ENCODE assay signal across 20 mouse cellular contexts in the genomic region with DNA sequence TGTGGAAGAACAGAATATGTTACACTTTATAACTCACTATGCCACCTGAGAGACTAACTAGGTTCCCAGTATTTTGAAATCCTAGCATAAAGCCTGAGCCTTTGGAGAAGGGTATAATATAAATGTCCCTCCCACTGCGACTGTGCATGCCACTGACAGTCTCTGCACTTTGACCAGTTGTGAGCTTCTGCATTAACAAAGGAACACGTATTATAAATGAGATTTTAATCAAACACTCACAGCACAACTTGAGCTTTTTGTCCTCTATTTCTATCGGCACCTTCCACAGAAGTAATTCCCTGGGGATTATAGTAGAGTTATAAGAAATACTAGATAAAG. TPM values are rescaled to one million over a fixed set of nuclear protein-coding genes. Genes with fewer than 3 reads are reported as not detected.
"Had no signal": no experiment of that assay in that cellular context is flagged by ENCODE, and none has a peak within 500 bp of the region (broad histone marks: within the 10 kb centered on the region; RNA-seq: fewer than 3 reads in every experiment).

No protein-coding gene starts in this region.

- H3K27ac ChIP-seq: left cerebral cortex, adult 2 months; limb, embryonic 15.5 days; liver, embryonic 12.5 days; lung, embryonic 15.5 days; macrophage; midbrain, embryonic 12.5 days had no signal

- H3K36me3 ChIP-seq: limb, embryonic 15.5 days; liver, embryonic 12.5 days; lung, embryonic 15.5 days; midbrain, embryonic 12.5 days had no signal

- H3K4me1 ChIP-seq: limb, embryonic 15.5 days; liver, embryonic 12.5 days; lung, embryonic 15.5 days; megakaryocyte, embryonic 14.5 days; midbrain, embryonic 12.5 days had no signal

- DNase-seq: kidney, postnatal 10 days; lung, postnatal 14 days; right cerebral cortex, postnatal 14 days; thymus, postnatal 36 days had no signal

- H3K9me3 ChIP-seq: limb, embryonic 15.5 days; liver, embryonic 12.5 days; lung, embryonic 15.5 days; midbrain, embryonic 12.5 days had no signal

- ATAC-seq: liver, embryonic 12.5 days had no signal

- H3K4me3 ChIP-seq: left cerebral cortex, adult 2 months; limb, embryonic 15.5 days; liver, embryonic 12.5 days; lung, embryonic 15.5 days; megakaryocyte, embryonic 14.5 days; midbrain, embryonic 12.5 days had no signal

- H3K27me3 ChIP-seq: limb, embryonic 15.5 days; liver, embryonic 12.5 days; lung, embryonic 15.5 days; megakaryocyte, embryonic 14.5 days; midbrain, embryonic 12.5 days had no signal

- H3K9ac ChIP-seq: limb, embryonic 15.5 days; liver, embryonic 12.5 days; lung, embryonic 15.5 days; midbrain, embryonic 12.5 days had no signal

- H3K4me2 ChIP-seq: limb, embryonic 15.5 days; liver, embryonic 12.5 days; lung, embryonic 15.5 days; midbrain, embryonic 12.5 days had no signal

RNA-seq across cellular contexts. Expression of a gene that starts 9.5 kb away (rescaled TPM):
- total RNA-seq: layer of hippocampus, postnatal 25 days; left cerebral cortex, adult 2 months; left cerebral cortex, postnatal 14 days had no signal
- polyA plus RNA-seq: intestine, embryonic 14.5 days; limb, embryonic 11.5 days; liver, embryonic 12.5 days; liver, embryonic 16.5 days; lung, embryonic 15.5 days; macrophage; midbrain, embryonic 12.5 days; neural tube, embryonic 14.5 days; small intestine, adult 2 months had no signal

RNA-seq across cellular contexts. Expression of a gene that starts 17.2 kb away (rescaled TPM):
- total RNA-seq: layer of hippocampus, postnatal 25 days; left cerebral cortex, adult 2 months; left cerebral cortex, postnatal 14 days had no signal
- polyA plus RNA-seq: intestine, embryonic 14.5 days; limb, embryonic 11.5 days; liver, embryonic 12.5 days; lung, embryonic 15.5 days; macrophage; midbrain, embryonic 12.5 days; neural tube, embryonic 14.5 days; small intestine, adult 2 months; stomach, embryonic 16.5 days; thymus, postnatal 0 days had no signal

RNA-seq across cellular contexts. Expression of a gene that starts 18.1 kb away (rescaled TPM):
- total RNA-seq: layer of hippocampus, postnatal 25 days; left cerebral cortex, adult 2 months; left cerebral cortex, postnatal 14 days had no signal
- polyA plus RNA-seq: intestine, embryonic 14.5 days; limb, embryonic 11.5 days; liver, embryonic 12.5 days; liver, embryonic 16.5 days; lung, embryonic 15.5 days; macrophage; midbrain, embryonic 12.5 days; neural tube, embryonic 14.5 days; small intestine, adult 2 months; stomach, embryonic 16.5 days; thymus, postnatal 0 days had no signal

RNA-seq across cellular contexts. Expression of a gene that starts 31.3 kb away (rescaled TPM):
- total RNA-seq: layer of hippocampus, postnatal 25 days; left cerebral cortex, adult 2 months; left cerebral cortex, postnatal 14 days had no signal
- polyA plus RNA-seq: intestine, embryonic 14.5 days; limb, embryonic 11.5 days; limb, embryonic 15.5 days; liver, embryonic 12.5 days; liver, embryonic 16.5 days; lung, embryonic 15.5 days; macrophage; midbrain, embryonic 12.5 days; neural tube, embryonic 14.5 days; small intestine, adult 2 months; stomach, embryonic 16.5 days; thymus, postnatal 0 days had no signal

RNA-seq across cellular contexts. Expression of a gene that starts 31.5 kb away (rescaled TPM):
- total RNA-seq: layer of hippocampus, postnatal 25 days; left cerebral cortex, adult 2 months; left cerebral cortex, postnatal 14 days had no signal
- polyA plus RNA-seq: intestine, embryonic 14.5 days; limb, embryonic 11.5 days; liver, embryonic 12.5 days; liver, embryonic 16.5 days; lung, embryonic 15.5 days; macrophage; midbrain, embryonic 12.5 days; neural tube, embryonic 14.5 days; small intestine, adult 2 months had no signal
